Mouse (Mus musculus): ENCODE results near the gene Gtf3a.

GRCm38 (mm10) chr5:146907533-146907932 lies 40.9 kb upstream of the Gtf3a start:
- no peak for TF ChIP-seq POLR2A (IDR thresholded peaks at IDR 0.05; ENCODE audit: insufficient read depth, low read depth, low read length)
- TF ChIP-seq CTCF (IDR thresholded peaks at IDR 0.05) = no peak
- no peak for TF ChIP-seq EP300 (IDR thresholded peaks at IDR 0.05; ENCODE audit: insufficient read depth, low read depth, low read length)

Data from heart, adult 2 months (tissue).